Mouse (Mus musculus): Measurements from ENCODE around the gene Tph1.
"Not testable (repeated sequence)": the region's sequence is repeated elsewhere in the genome, so short reads cannot be mapped to it uniquely, and the experiment has no call there.

Tph1 gene

GRCm38 (mm10) chr7:46672160-46672672 lies at the start of gene Tph1:
Tph1 (minus strand) TSS chr7:46672537.
- DNase-seq = no peak

GRCm38 (mm10) chr7:46720460-46720859 lies 48.1 kb upstream of the Tph1 start:
- DNase-seq = no peak

- DNase-seq = no peak
Observed at GRCm38 (mm10) chr7:46719526-46719925, 47.2 kb upstream of the Tph1 start.

- DNase-seq = no peak
Observed at GRCm38 (mm10) chr7:46718591-46719270, 46.4 kb upstream of the Tph1 start.

GRCm38 (mm10) chr7:46716897-46717296 lies 44.6 kb upstream of the Tph1 start:
- DNase-seq = no peak

- DNase-seq = no peak
Observed at GRCm38 (mm10) chr7:46715600-46715999, 43.3 kb upstream of the Tph1 start, which contains the start of gene Saa3. Saa3 (minus strand) TSS chr7:46715700.

- peak; percentile 55 for DNase-seq
Observed at GRCm38 (mm10) chr7:46714518-46714917, 42.2 kb upstream of the Tph1 start.

GRCm38 (mm10) chr7:46712250-46712649 lies 39.9 kb upstream of the Tph1 start:
- no peak for DNase-seq

GRCm38 (mm10) chr7:46710390-46710844 lies 38.1 kb upstream of the Tph1 start, which contains the start of gene Saal1:
Saal1 (minus strand) TSS chr7:46710680.
- peak; percentile 78 for DNase-seq

- no peak for DNase-seq
Observed at GRCm38 (mm10) chr7:46700521-46701025, 28.2 kb upstream of the Tph1 start.

- DNase-seq = no peak
Observed at GRCm38 (mm10) chr7:46696754-46697153, 24.4 kb upstream of the Tph1 start.

GRCm38 (mm10) chr7:46686827-46687226 lies 14.5 kb upstream of the Tph1 start:
- no peak for DNase-seq

- DNase-seq = no peak
Observed at GRCm38 (mm10) chr7:46680732-46681131, 8.4 kb upstream of the Tph1 start.

GRCm38 (mm10) chr7:46679044-46679443 lies 6.7 kb upstream of the Tph1 start:
- DNase-seq = not testable (repeated sequence)

- no peak for DNase-seq
Observed at GRCm38 (mm10) chr7:46678417-46678816, 6.1 kb upstream of the Tph1 start.

- DNase-seq = no peak
Observed at GRCm38 (mm10) chr7:46676808-46677360, 4.5 kb upstream of the Tph1 start.

- no peak for DNase-seq
Observed at GRCm38 (mm10) chr7:46675886-46676285, 3.5 kb upstream of the Tph1 start.

- no peak for DNase-seq
Observed at GRCm38 (mm10) chr7:46675061-46675460, 2.7 kb upstream of the Tph1 start.

GRCm38 (mm10) chr7:46667256-46667655 lies 5.1 kb downstream of the Tph1 start:
- DNase-seq = no peak

- DNase-seq = no peak
Observed at GRCm38 (mm10) chr7:46665236-46665635, 7.1 kb downstream of the Tph1 start.

GRCm38 (mm10) chr7:46661591-46662090 lies 10.7 kb downstream of the Tph1 start:
- no peak for DNase-seq

GRCm38 (mm10) chr7:46652279-46652678 lies 20.1 kb downstream of the Tph1 start:
- DNase-seq = no peak

- DNase-seq = not testable (repeated sequence)
Observed at GRCm38 (mm10) chr7:46650231-46650630, 22.1 kb downstream of the Tph1 start.
